18 mouse cellular contexts compared by ENCODE assay signal in the genomic region with DNA sequence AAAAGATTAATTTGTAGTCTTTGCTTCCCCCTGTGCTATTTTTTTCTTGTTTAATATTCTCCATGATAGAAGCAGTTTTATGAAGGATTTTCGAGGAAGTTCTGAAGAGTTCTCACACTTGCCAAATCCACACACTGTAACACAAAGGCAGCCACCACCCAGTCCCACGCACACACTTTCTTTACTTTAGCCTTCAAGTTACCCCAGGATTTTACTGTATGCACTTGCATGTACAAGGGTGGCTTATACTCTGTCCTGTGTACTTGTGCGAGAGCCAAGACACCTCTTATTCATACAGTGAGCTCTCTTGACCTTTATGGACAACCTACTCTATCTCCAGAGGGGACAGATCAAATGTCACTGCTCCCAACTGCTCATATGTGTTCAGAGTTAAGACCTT.
DNase-seq lines count a peak whose midpoint lies in the region; ATAC-seq lines count a peak whose summit lies in the region.
"Had no signal": no experiment of that assay in that cellular context is flagged by ENCODE, and none has a peak within 500 bp of the region (broad histone marks: within the 10 kb centered on the region; RNA-seq: fewer than 3 reads in every experiment).

No protein-coding gene starts in this region.

- H3K36me3 ChIP-seq in liver, embryonic 13.5 days: peaks cover under 1% of the 10 kb centered on the region; the same call in 1 of the 2 replicates
- no peaks in the 10 kb centered on the region; the same call in 1 of the 2 replicates for H3K36me3 ChIP-seq in liver, embryonic 11.5 days (ENCODE audit: control insufficient read depth, insufficient read depth, low read length)
- no peaks in the 10 kb centered on the region for H3K36me3 ChIP-seq in midbrain, embryonic 13.5 days
- H3K36me3 ChIP-seq in midbrain, embryonic 15.5 days (replicated peaks): 0 out of 2 replicates have a peak, but pooled peaks cover 5% of the 10 kb centered on the region

- no peak overlapping the region for H3K4me3 ChIP-seq in liver, embryonic 13.5 days (replicated peaks)
- H3K4me3 ChIP-seq in liver, embryonic 11.5 days (ENCODE audit: low read depth, low read length): no peak overlapping the region
- H3K4me3 ChIP-seq in midbrain, embryonic 13.5 days (replicated peaks): no peak overlapping the region
- H3K4me3 ChIP-seq in midbrain, embryonic 15.5 days: no peak overlapping the region
- H3K4me3 ChIP-seq: erythroblast, embryonic 14.5 days; hindbrain, embryonic 10.5 days had no signal

- no peak for DNase-seq in frontal cortex, postnatal 25 days (ENCODE audit: low spot score in 2 of 2)
- DNase-seq in liver, embryonic 13.5 days: no peak
- no peak for DNase-seq in liver, embryonic 11.5 days (ENCODE audit: low spot score)
- DNase-seq in layer of hippocampus, postnatal 25 days (ENCODE audit: extremely low spot score in 1 of 2, low spot score in 1 of 2): no peak
- DNase-seq: adrenal gland, postnatal 36 days; cerebellum, adult 11-12 months; kidney, adult 18-20 months; right cerebral cortex, postnatal 14 days; spleen, adult 18-20 months; thymus, postnatal 4 days had no signal

- no peak overlapping the region for H3K9ac ChIP-seq in liver, embryonic 13.5 days
- no peak overlapping the region for H3K9ac ChIP-seq in liver, embryonic 11.5 days (ENCODE audit: low read depth, low read length)
- H3K9ac ChIP-seq in midbrain, embryonic 13.5 days (replicated peaks): no peak overlapping the region
- no peak overlapping the region for H3K9ac ChIP-seq in midbrain, embryonic 15.5 days

- WGBS in liver, embryonic 13.5 days (ENCODE audit: insufficient replicate concordance): 56% methylated on average over 3 of the region's 3 CpGs
- 79% methylated on average over 3 of the region's 3 CpGs for WGBS in liver, embryonic 11.5 days
- WGBS in midbrain, embryonic 13.5 days: 86% methylated on average over 3 of the region's 3 CpGs
- WGBS in midbrain, embryonic 15.5 days: 80% methylated on average over 3 of the region's 3 CpGs

- H3K9me3 ChIP-seq in liver, embryonic 13.5 days (replicated peaks): no peaks in the 10 kb centered on the region
- H3K9me3 ChIP-seq in liver, embryonic 11.5 days (ENCODE audit: control insufficient read depth, low read length): no peaks in the 10 kb centered on the region
- no peaks in the 10 kb centered on the region for H3K9me3 ChIP-seq in midbrain, embryonic 13.5 days
- H3K9me3 ChIP-seq in midbrain, embryonic 15.5 days: no peaks in the 10 kb centered on the region
- H3K9me3 ChIP-seq: hindbrain, embryonic 10.5 days had no signal

- H3K4me2 ChIP-seq in liver, embryonic 13.5 days: no peak overlapping the region
- H3K4me2 ChIP-seq in liver, embryonic 11.5 days: no peak overlapping the region
- no peak overlapping the region for H3K4me2 ChIP-seq in midbrain, embryonic 13.5 days (replicated peaks)
- H3K4me2 ChIP-seq in midbrain, embryonic 15.5 days: no peak overlapping the region
- H3K4me2 ChIP-seq: heart, embryonic 11.5 days had no signal

- ATAC-seq in frontal cortex, adult (ENCODE audit: low TSS enrichment): peak; percentile 76
- 0 out of 2 replicates have a peak, but pooled peaks have one; percentile 34 for ATAC-seq in liver, embryonic 13.5 days (ENCODE audit: low read depth)
- ATAC-seq in liver, embryonic 11.5 days (replicated peaks; ENCODE audit: low FRiP score): no peak; the same call in 1 of the 2 replicates
- ATAC-seq in midbrain, embryonic 13.5 days: 0 out of 2 replicates have a peak, but pooled peaks have one; percentile 3
- ATAC-seq in midbrain, embryonic 15.5 days (replicated peaks): no peak
- ATAC-seq: forebrain, embryonic 14.5 days had no signal

- no peak overlapping the region; the same call in 1 of the 2 replicates for H3K27ac ChIP-seq in liver, embryonic 13.5 days
- H3K27ac ChIP-seq in liver, embryonic 11.5 days (ENCODE audit: low read depth, low read length): no peak overlapping the region
- H3K27ac ChIP-seq in midbrain, embryonic 13.5 days: no peak overlapping the region
- no peak overlapping the region for H3K27ac ChIP-seq in midbrain, embryonic 15.5 days
- H3K27ac ChIP-seq: hindbrain, embryonic 10.5 days; kidney, postnatal 0 days had no signal

- H3K27me3 ChIP-seq in liver, embryonic 13.5 days: no peaks in the 10 kb centered on the region
- no peaks in the 10 kb centered on the region for H3K27me3 ChIP-seq in liver, embryonic 11.5 days (replicated peaks; ENCODE audit: control insufficient read depth, insufficient read depth, low read length)
- H3K27me3 ChIP-seq in midbrain, embryonic 13.5 days: no peaks in the 10 kb centered on the region
- no peaks in the 10 kb centered on the region for H3K27me3 ChIP-seq in midbrain, embryonic 15.5 days (replicated peaks)

- H3K4me1 ChIP-seq in liver, embryonic 13.5 days (replicated peaks): peaks cover 15% of the 10 kb centered on the region
- H3K4me1 ChIP-seq in liver, embryonic 11.5 days (replicated peaks; ENCODE audit: control insufficient read depth, insufficient read depth, low read length): no peaks in the 10 kb centered on the region
- H3K4me1 ChIP-seq in midbrain, embryonic 13.5 days (replicated peaks): peaks cover 18% of the 10 kb centered on the region
- peaks cover 12% of the 10 kb centered on the region for H3K4me1 ChIP-seq in midbrain, embryonic 15.5 days
- H3K4me1 ChIP-seq: hindbrain, embryonic 10.5 days had no signal

Comparison
In these comparisons a context has a peak if more than half of its experiments do, and no peak if none do; other contexts are left out.
1. ATAC-seq: peak in frontal cortex, adult (single experiment), liver, embryonic 13.5 days (single experiment) and midbrain, embryonic 13.5 days (single experiment); none in liver, embryonic 11.5 days (single experiment) and midbrain, embryonic 15.5 days (single experiment).